Mouse (Mus musculus) kidney, postnatal 10 days (tissue): ENCODE results near the gene Slc24a2.

ENCODE experiments used
- DNase-seq: peaks from one replicate; pipeline ENCODE4 v3.0.0; 2021; ENCODE audit warnings: mixed read lengths

The Slc24a2 gene

GRCm38 (mm10) chr4:87041412-87041997 is 188.8 kb downstream of the Slc24a2 start:
- DNase-seq = no peak

- DNase-seq = peak; percentile 11
Measured at GRCm38 (mm10) chr4:87037592-87037991, 192.7 kb downstream of the Slc24a2 start.

DNA sequence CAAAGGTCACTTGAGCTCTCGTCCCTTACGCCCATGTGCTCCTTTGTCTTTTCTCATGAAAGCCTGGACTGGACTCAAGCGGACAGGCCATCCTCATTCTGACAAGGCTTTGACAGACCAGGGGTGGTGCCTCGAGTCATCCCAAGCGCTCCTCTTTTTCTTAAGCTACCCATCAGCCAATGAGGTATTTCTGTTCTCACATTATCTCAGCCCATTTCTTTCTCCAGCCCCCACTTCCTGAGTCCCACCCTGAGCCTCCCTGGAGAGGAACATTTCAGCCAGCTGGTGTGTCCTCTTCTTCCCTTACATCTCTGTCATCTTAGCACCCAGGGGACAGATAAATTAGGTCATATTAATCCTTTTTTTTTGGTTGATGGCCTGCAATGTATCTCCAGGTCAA is 193.8 kb downstream of the Slc24a2 start:
- DNase-seq = no peak

- DNase-seq = no peak
Measured at GRCm38 (mm10) chr4:87035701-87036100, 194.6 kb downstream of the Slc24a2 start.

DNA sequence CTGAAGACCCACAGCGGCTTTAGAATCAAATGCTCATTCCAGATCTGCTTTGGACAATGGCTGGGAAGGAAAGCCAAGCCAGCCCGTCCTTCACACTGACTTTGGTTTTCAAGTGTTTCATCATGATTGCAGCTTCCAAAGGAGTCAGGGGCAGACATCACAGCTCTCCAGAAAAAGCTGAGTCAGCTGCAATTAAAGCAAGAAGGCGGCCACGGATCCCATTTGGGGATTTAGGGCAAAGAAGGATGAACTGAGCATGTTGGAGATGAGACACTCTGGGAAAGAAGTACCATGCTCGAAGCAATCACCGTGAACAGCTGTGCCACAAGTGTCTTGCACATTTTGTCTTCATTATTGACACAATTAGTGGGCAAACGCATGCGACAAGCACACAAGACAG is 197.6 kb downstream of the Slc24a2 start:
- DNase-seq = no peak

DNA sequence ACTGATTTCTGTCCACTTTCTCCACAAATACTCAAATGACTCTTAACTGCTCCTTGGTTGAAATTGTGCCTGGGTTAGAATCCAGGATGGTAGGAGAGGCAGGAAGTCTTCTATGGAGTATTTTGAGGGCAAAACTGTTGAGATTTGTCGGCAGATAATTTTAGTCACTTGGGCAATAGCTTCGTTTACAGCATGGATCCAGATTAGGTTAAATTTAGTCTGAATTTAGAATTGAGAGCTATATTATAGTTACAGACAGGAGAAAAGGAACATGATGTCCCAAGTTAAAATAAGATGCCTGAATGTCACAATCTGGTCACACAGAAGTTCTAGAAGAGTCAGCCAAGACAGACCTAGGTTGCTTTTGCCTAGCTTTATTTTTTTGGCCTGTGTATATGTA is 199.2 kb downstream of the Slc24a2 start:
- no peak for DNase-seq

DNA sequence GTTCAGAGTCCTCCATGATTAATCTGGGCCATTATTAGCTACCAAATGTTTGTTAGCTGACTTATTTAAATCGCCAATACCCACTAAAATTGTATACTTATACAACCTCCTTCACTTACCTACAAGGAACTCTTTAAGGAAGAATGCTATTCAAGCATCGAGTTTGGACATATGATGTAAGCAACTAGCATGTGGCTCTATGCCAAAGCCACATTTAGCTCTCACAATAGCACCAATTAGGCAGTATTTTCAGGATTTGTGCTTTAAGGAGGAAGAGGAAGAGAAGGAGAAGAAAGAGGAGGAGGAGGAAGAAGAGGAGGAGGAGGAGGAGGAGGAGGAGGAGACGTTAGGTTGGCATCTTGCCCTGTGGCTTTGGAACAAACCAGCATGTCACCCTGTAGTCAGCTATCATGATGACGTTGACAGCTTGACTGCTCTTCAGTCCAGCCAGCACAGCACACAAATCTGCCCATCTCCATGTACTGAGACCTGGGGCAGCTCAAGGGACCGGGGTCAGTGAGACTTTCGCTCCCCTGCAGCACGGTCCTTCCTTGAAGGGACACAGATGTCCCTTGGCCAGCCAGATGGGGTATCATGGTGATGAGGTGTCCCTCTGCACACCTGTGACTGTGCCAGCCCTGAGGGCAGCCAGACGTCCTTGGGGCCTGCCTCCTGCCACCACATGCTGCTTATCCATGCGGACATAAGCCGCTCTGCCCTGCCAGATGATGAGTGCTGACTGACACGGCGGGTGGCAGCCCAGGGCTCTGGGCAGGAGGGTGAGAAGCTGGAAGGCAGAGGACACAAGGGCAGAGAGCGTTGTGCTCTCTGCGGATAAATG is 203.7 kb downstream of the Slc24a2 start:
- no peak for DNase-seq

DNA sequence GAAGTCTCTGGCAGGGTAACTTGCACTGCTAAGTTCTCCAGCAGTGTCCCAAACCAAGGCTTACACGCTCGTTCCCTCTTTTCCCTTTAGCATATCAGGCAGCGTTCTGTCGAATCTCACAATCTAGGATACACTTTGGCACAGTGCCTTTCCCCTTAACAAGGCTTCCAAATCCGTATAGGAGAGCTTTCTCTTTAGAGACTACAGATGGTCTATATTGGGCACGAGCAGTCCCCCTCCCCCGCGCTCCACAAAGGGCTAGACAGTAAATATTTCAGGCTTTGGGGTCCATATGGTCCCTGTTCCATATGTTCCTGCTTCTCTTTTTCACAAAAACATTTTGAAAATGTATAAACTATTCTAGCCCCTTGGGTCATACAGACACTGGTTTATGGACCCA is 205.7 kb downstream of the Slc24a2 start:
- no peak for DNase-seq

GRCm38 (mm10) chr4:87021542-87021941 is 208.7 kb downstream of the Slc24a2 start:
- no peak for DNase-seq

- peak; percentile 14 for DNase-seq
Measured at GRCm38 (mm10) chr4:87019486-87020105, 210.7 kb downstream of the Slc24a2 start.

GRCm38 (mm10) chr4:87018073-87018997 is 211.9 kb downstream of the Slc24a2 start:
- DNase-seq = no peak

- no peak for DNase-seq
Measured at GRCm38 (mm10) chr4:87017464-87017863, 212.8 kb downstream of the Slc24a2 start.

- no peak for DNase-seq
Measured at GRCm38 (mm10) chr4:87015746-87016145, 214.5 kb downstream of the Slc24a2 start.

- DNase-seq = no peak
Measured at GRCm38 (mm10) chr4:87013721-87014620, 216.3 kb downstream of the Slc24a2 start.

DNA sequence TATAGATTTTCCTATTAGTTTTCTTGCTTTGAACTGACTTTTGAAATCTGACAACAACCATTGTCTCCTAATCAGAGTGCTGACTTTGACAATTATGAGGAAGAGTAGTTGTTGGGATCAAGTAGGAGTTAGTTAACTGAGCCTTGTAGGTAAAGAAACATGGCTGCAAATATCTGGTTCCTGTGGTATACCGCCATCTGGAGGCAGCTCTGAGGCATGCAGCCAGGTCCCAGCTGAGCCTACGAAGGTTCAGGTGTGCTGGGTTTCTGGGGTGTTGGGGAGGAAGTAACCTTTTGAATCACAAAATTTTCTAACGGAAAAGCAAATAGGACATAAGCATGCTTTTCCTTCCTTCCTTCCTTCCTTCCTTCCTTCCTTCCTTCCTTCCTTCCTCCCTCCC is 237.8 kb downstream of the Slc24a2 start:
- peak; percentile 13 for DNase-seq

DNA sequence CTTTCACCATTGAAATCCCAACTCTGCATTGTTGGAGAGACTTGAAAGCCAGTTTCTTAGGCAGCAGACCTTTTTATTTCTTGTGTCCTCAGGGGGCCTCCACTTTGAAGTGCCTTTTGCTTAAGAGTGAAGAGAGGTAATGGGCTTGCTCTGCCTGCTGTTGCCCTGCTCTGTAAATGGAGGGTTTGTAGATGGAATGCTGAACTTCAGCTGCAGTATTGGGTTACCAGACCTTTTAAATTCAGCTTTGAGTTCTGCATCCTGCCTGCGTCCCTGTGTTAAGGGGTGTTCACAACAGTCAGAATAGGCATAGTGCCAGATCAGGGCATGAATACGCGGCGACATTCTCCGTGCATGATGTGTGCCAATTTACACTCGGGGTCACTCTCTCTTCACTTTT is 241.0 kb downstream of the Slc24a2 start:
- DNase-seq = no peak

GRCm38 (mm10) chr4:86987846-86988245 is 242.4 kb downstream of the Slc24a2 start:
- peak; percentile 19 for DNase-seq

DNA sequence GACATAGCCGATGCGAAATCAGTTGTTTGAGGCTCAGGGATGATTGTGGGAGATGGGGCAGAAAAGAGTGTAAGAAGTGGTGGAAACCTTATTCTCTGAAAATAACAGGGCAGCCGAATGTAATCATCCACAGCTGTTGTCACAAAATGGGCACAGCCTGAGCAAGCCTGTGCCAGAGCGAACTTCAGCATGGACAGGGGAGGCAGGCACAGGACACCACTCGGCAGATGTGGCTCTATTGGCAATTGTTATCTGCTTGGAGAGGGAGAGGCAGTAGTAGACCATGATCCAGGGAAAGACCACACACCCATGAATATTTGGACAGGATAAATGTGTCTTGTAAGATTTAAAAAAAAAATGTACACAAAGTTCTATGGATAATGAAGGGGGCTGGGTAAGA is 253.0 kb downstream of the Slc24a2 start:
- DNase-seq = no peak

- DNase-seq = peak; percentile 73
Measured at GRCm38 (mm10) chr4:86957576-86958411, 272.5 kb downstream of the Slc24a2 start.

DNA sequence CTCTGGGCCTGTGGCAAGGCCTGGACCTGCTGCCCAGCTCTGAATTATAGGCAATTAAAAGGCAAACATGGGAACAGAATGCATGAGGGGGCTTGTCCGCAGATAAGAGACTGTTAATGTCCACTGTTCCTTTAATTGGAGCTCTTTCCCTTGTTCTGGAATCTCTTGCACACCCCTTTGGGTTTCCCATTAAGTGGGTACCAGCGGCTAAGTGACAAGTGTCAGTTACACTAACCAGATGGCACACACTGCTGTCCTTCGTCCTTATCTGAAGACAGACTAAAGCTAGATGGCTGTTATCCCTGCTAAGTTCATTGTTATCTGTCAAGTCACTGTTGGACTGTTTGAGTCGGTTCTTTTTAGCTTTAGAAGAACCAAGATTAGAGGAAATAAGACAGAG is 274.8 kb downstream of the Slc24a2 start:
- DNase-seq = no peak

DNA sequence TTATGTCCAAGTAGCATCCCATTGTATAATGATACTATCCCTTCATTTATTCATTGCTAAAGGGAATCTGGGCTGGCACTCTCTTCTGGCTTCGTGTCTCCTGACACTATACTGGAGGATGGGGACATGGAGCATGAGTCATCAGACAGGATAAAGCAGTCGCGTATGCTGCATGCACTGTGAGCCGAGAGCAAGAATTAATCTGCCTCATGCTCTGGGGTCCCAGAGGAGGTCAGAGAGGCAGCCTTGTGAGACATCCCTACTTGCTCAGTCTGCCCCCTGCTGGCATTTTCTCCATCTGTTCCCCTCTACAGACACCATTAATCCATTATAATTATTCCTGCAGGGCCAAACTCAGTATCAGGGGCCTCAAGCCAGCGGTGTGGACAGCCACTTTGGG is 276.8 kb downstream of the Slc24a2 start:
- peak; percentile 18 for DNase-seq
